Mouse (Mus musculus) forebrain, embryonic 11.5 days (tissue): ENCODE measurements around the gene P3h1. TPM values are rescaled to one million over a fixed set of nuclear protein-coding genes. Genes with fewer than 3 reads are reported as not detected.
A peak's percentile ranks its signal among the peaks of the same experiment; 100 is the strongest.

Experiments
- ATAC-seq: fragments of 200-750 bp; cut with Nextera tagmentation; replicated peaks from 2 replicates; pipeline ENCODE4 v1.8.0; 2017; ENCODE audit warnings: moderate TSS enrichment; ENCODE audit not compliant: low FRiP score
- DNase-seq: peaks from one replicate; pipeline ENCODE4 v3.0.0-alpha.2; 2017; ENCODE audit warnings: low spot score
- H3K27ac ChIP-seq: fragments of 300-500 bp; sonication (generic); 2 replicates; pipeline ENCODE4 v1.5.1; 2014; ENCODE audit warnings: low read depth, low read length
- H3K27me3 ChIP-seq: fragments of 300-500 bp; sonication (generic); 2 replicates; pipeline ENCODE4 v1.6.1; 2014; ENCODE audit warnings: mild to moderate bottlenecking, low read length, mixed read lengths; ENCODE audit not compliant: control insufficient read depth, insufficient read depth
- H3K36me3 ChIP-seq: fragments of 300-500 bp; sonication (generic); 2 replicates; pipeline ENCODE4 v1.6.1; 2014; ENCODE audit warnings: mild to moderate bottlenecking, low read length, moderate library complexity, mixed read lengths; ENCODE audit not compliant: control insufficient read depth, insufficient read depth
- H3K4me1 ChIP-seq: fragments of 300-500 bp; sonication (generic); replicated peaks from 2 replicates; pipeline ENCODE4 v1.6.1; 2014; ENCODE audit warnings: low read length, mixed read lengths; ENCODE audit not compliant: control insufficient read depth, insufficient read depth
- H3K4me2 ChIP-seq: fragments of 300-500 bp; sonication (generic); 2 replicates; pipeline ENCODE4 v1.6.1; 2014; ENCODE audit warnings: low read depth, mild to moderate bottlenecking, low read length, moderate library complexity, mixed read lengths; ENCODE audit not compliant: severe bottlenecking
- H3K4me3 ChIP-seq: fragments of 300-500 bp; sonication (generic); 2 replicates; pipeline ENCODE4 v1.5.1; 2014; ENCODE audit warnings: low read depth, low read length
- H3K9ac ChIP-seq: fragments of 300-500 bp; sonication (generic); 2 replicates; pipeline ENCODE4 v1.6.1; 2014; ENCODE audit warnings: low read length
- H3K9me3 ChIP-seq: fragments of 300-500 bp; sonication (generic); 2 replicates; pipeline ENCODE4 v1.6.1; 2016; ENCODE audit warnings: low read length, mixed read lengths; ENCODE audit not compliant: control insufficient read depth
- WGBS: fragments of 180-500 bp; shearing (Covaris S2); extraction: QIAGEN DNeasy Blood & Tissue Kit; methylation state at CpG from one replicate; pipeline ENCODE4 v1.1.7; 2014; 5-methylcytosine and 5-hydroxymethylcytosine counted together
- polyA plus RNA-seq: library from polyadenylated mRNA; unstranded; fragments of >200 nt; fragmentation: Nextera tagmentation; extraction: Ambion mirVana; gene quantifications from 2 replicates; pipeline ENCODE4 v1.2.1, GENCODE M21; 2014

P3h1 gene
- 16.8 and 17.8 TPM in 2 replicates for polyA plus RNA-seq

DNA sequence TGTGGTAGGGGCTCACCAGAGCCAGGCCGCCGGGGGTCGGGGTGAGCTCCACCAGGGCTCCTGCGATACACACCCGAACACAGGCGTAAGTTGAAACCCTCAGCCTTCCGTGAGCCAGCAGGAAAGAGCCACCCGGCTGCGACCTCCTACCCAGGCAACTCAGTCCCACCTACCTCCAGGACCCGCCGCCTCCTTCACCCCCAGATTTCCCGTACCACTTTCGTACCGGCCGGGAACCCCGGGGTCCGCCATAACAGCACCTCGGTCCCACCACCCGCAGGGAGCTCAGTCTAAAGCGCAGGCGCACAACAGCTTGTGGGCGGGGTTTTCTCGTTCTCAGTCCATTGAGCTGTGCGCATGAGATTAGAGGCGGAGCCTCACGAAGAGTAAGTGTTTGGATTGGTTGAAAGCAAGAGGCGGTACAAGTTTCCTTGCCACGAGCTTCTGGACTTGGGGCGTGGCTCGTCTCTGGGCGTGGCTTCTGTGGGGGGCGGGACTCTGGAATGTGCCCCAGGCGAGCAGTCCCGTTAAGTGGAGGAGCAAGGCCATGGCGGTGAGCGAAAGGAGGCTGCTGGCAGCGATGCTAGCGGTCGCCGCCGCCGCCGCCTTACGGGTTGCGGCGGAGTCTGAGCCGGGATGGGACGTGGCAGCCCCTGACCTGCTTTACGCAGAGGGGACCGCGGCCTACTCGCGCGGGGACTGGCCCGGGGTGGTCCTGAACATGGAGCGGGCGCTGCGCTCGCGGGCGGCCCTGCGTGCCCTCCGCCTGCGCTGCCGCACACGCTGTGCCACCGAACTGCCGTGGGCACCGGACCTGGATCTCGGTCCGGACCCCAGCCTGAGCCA lies at the start of gene P3h1, which contains the start of gene AU022252:
Gene P3h1, plus strand, starts transcription at position 506 of the 846 bp plus-strand sequence.
Gene AU022252, minus strand, starts transcription at position 303 of the 846 bp plus-strand sequence.
- peak within 1 kb of the TSS; percentile 70 for H3K9ac ChIP-seq
- no peaks in the 10 kb centered on the region for H3K9me3 ChIP-seq
- WGBS = under 1% methylated on average over 65 of the region's 71 CpGs
- DNase-seq = peak; percentile 98
- H3K4me3 ChIP-seq = peak within 1 kb of the TSS; percentile 84
- no peak within 1 kb of the TSS for H3K27ac ChIP-seq
- peak within 1 kb of the TSS; percentile 95 for H3K4me2 ChIP-seq
- H3K4me1 ChIP-seq = peaks cover 3% of the 10 kb centered on the region
- H3K27me3 ChIP-seq = no peaks in the 10 kb centered on the region
- no peaks in the 10 kb centered on the region for H3K36me3 ChIP-seq
- ATAC-seq = peak; percentile 97

DNA sequence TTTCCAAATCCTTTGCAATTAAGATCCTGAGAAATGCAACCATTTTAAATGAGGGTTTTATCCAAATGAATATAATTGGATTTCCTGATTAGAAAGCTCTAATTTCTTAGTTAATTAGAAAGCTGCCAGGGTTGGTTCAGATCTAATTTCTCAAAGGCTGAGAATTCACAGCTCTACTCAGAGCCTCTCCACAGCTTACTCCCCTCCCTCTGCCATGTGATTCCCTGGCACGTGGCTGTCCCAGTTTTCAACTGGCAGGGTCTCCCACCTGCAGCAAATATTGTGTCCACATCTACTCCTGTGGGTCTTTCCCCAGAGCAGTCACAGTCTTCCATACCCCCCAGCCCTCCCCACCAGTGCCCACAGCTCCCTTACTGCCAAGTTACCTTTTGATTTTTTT lies 49.2 kb upstream of the P3h1 start:
- no peak for DNase-seq

DNA sequence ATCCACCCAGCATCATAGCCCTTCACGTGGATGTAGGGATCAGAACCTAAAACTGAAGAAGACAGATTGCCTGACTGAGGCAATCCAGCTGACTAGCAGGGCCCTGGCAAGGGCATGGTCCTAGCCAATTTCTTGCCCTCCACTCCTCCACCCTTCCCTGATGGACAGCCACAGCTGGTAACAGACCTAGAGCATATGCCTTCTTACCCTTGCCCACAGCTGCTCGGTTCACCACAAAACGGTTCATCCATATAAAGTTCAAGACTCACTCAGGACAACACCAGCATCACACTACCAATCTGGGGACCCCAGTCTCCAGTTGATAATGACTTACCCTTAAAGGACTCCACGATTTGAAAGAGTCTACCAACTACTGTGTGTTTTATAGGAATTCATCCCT lies 46.9 kb upstream of the P3h1 start:
- Histone ChIP-seq H3K4me1 (no peaks in the 10 kb centered on the region), H3K9me3 (no peaks in the 10 kb centered on the region), H3K27me3 (no peaks in the 10 kb centered on the region), H3K9ac (no peak overlapping the region), H3K4me2 (no peak overlapping the region), H3K27ac (no peak overlapping the region), H3K4me3 (no peak overlapping the region), H3K36me3 (no peaks in the 10 kb centered on the region)
- 87% methylated on average over 4 of the region's 4 CpGs for WGBS
- DNase-seq = no peak
- ATAC-seq = no peak

More for the DNA sequence above, 49.2 kb upstream of the P3h1 start:
- no peak overlapping the region for H3K27ac ChIP-seq
- no peaks in the 10 kb centered on the region for H3K4me1 ChIP-seq
- no peak overlapping the region for H3K4me2 ChIP-seq
- ATAC-seq = no peak
- no peaks in the 10 kb centered on the region for H3K27me3 ChIP-seq
- H3K9me3 ChIP-seq = no peaks in the 10 kb centered on the region
- H3K4me3 ChIP-seq = no peak overlapping the region
- no peaks in the 10 kb centered on the region for H3K36me3 ChIP-seq
- H3K9ac ChIP-seq = no peak overlapping the region
- 60% methylated on average over 1 of the region's 1 CpGs for whole genome bisulfite sequencing

DNA sequence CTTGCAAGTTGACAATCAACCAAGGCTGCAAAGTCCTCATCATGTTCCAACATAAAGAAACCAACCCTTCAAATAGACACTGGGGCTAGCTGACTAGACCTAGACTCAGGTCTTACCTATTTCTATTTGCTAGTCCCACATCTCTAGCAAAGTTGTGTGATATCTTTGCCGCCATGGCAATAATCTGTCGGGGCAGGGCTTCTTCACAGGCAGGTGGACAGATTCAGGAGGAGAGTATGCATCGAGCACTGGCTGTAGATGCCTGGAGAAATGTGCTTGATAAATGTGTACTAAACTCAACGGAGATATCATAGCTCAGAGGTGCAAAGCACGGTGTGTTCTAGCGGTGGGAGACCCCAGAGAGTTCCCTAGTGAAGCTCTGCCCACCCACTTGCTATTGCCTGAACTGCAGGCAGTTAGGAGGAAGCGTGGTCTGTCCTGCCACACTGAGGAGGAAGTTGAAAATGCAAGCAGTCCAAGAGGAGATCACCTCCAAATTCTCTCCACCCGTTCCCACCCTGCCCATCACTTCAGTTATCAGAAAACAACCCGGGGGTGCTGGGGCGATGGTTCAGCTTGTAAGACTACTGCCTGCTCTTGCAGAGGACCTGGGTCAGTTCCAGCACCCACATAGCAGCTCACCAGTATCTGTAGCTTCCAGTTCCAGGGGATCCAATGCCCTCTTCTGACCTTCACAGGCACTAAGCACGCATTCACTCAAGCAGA lies 44.5 kb upstream of the P3h1 start:
- Histone ChIP-seq H3K9me3 (no peaks in the 10 kb centered on the region), H3K4me2 (no peak overlapping the region), H3K9ac (no peak overlapping the region), H3K36me3 (no peaks in the 10 kb centered on the region), H3K4me3 (no peak overlapping the region), H3K27ac (no peak overlapping the region), H3K4me1 (no peaks in the 10 kb centered on the region), H3K27me3 (no peaks in the 10 kb centered on the region)
- 66% methylated on average over 11 of the region's 11 CpGs for WGBS
- DNase-seq (no peak), ATAC-seq (no peak)

DNA sequence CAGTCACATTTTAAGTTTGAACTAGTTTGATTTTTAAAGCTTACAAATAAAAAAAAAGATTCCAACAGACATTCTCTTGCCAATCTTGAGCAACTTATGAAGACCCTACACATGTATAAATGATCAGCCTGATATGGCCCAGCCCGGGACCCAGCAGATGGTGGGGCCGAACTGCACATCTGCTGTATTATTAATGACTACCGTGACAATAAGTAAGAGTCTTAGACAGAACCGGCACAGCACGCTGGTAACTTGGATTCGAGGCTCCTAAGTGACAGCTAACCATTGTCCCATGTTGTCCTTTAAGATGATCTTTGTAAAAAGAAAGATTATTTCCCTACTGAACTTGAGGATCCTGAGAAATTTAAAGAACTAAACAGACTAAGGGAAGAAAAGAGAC lies 43.3 kb upstream of the P3h1 start:
- no peaks in the 10 kb centered on the region for H3K4me1 ChIP-seq
- ATAC-seq (no peak), DNase-seq (no peak)
- no peaks in the 10 kb centered on the region for H3K36me3 ChIP-seq
- no peak overlapping the region for H3K9ac ChIP-seq
- no peak overlapping the region for H3K4me2 ChIP-seq
- H3K4me3 ChIP-seq = no peak overlapping the region
- 80% methylated on average over 6 of the region's 6 CpGs for WGBS
- no peaks in the 10 kb centered on the region for H3K9me3 ChIP-seq
- H3K27me3 ChIP-seq = no peaks in the 10 kb centered on the region
- no peak overlapping the region for H3K27ac ChIP-seq

DNA sequence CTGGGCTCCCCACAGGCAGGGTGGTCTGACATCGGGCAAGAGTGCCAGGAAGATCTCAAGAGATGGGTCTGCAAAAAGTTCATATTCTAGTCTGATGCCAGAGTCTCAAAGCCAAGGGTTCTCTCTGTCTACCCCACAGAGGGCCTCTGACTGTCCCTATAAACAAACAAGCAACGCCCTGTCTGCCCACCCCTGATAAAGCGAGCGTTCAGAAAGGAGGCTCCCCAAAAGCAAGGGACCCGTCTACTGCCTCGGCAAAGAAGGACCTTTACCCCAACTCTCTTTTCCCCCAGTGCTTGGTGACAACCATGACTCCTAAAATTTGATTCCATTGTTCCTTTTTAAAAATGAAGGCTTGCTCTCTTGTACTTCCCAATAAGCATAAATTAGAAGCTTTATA lies 42.9 kb upstream of the P3h1 start, which contains the start of gene Ermap:
Gene Ermap, minus strand, starts transcription at position 148 of the 400 bp plus-strand sequence.
- WGBS = 73% methylated on average over 6 of the region's 6 CpGs
- Histone ChIP-seq H3K9me3 (no peaks in the 10 kb centered on the region), H3K4me1 (no peaks in the 10 kb centered on the region), H3K36me3 (no peaks in the 10 kb centered on the region), H3K4me3 (no peak within 1 kb of the TSS), H3K27me3 (no peaks in the 10 kb centered on the region), H3K9ac (no peak within 1 kb of the TSS), H3K27ac (no peak within 1 kb of the TSS), H3K4me2 (no peak within 1 kb of the TSS)
- no peak for ATAC-seq
- no peak for DNase-seq

DNA sequence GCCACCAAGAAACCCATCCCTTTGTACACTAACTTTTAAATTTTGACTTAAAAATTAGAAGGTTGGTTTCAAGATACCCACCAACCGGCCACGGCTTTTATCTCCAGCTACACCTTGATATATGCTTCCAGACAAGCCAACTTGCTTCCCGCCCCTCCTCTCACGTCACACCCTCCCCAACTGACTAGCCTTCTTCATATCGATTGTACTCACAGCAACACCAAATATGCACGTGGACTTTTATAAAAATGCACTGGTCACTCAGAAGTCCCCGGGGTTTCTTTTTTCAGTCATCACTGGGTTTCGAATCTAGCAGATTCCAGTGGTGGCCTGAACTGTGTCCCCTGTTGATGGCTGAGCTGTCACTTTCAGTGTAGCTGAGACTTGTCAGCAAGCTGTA lies 42.1 kb upstream of the P3h1 start:
- Histone ChIP-seq H3K9ac (no peak overlapping the region), H3K27me3 (no peaks in the 10 kb centered on the region), H3K27ac (no peak overlapping the region), H3K4me3 (no peak overlapping the region), H3K9me3 (no peaks in the 10 kb centered on the region), H3K4me2 (no peak overlapping the region), H3K4me1 (no peaks in the 10 kb centered on the region), H3K36me3 (no peaks in the 10 kb centered on the region)
- DNase-seq (no peak), ATAC-seq (no peak)
- WGBS = 89% methylated on average over 8 of the region's 8 CpGs

DNA sequence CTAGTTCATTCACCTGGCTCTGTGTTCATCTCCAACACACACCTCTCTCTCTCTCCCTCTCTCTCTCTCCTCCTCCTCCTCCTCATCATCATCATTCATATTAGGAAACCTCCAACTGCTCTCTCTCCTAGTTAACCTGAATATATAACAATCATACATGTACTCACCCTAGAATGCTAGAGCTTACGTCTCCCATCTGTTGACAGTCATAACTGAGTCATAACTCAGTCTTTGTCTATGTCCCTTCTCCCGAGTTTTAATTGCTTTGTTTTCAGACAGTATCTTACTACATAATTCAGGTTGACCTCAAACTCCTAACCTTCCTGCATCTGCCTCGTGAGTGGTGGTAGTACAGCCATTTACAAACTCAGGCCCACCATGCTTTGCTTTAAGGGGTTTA lies 41.4 kb upstream of the P3h1 start:
- no peak overlapping the region for H3K9ac ChIP-seq
- H3K27me3 ChIP-seq = no peaks in the 10 kb centered on the region
- H3K4me1 ChIP-seq = no peaks in the 10 kb centered on the region
- H3K4me2 ChIP-seq = no peak overlapping the region
- H3K36me3 ChIP-seq = no peaks in the 10 kb centered on the region
- 81% methylated on average over 3 of the region's 3 CpGs for WGBS
- DNase-seq (no peak), ATAC-seq (no peak)
- no peak overlapping the region for H3K27ac ChIP-seq
- H3K9me3 ChIP-seq = no peaks in the 10 kb centered on the region
- H3K4me3 ChIP-seq = no peak overlapping the region
